Mouse (Mus musculus) inflammation-experienced regulatory T-cells, adult 16 weeks (primary cell): Measurements from ENCODE around the gene Nap1l3. TPM values are rescaled to one million over a fixed set of nuclear protein-coding genes. Genes with fewer than 3 reads are reported as not detected.

Experiments used
- polyA plus RNA-seq: library from polyadenylated mRNA; unstranded; fragments of 100-300 nt; shearing (Covaris generic); gene quantifications from one replicate; pipeline ENCODE4 v1.2.1, GENCODE M21; 2017

Gene Nap1l3
- 0.88 TPM for polyA plus RNA-seq

GRCm38 (mm10) chrX:122396781-122397581 lies at the start of gene Nap1l3:
Gene Nap1l3 (minus strand): TSS chrX:122397401.

